Mouse (Mus musculus): ENCODE results near the gene Neurl2.
"Not testable (repeated sequence)": the region's sequence is repeated elsewhere in the genome, so short reads cannot be mapped to it uniquely, and the experiment has no call there.

The Neurl2 gene

DNA sequence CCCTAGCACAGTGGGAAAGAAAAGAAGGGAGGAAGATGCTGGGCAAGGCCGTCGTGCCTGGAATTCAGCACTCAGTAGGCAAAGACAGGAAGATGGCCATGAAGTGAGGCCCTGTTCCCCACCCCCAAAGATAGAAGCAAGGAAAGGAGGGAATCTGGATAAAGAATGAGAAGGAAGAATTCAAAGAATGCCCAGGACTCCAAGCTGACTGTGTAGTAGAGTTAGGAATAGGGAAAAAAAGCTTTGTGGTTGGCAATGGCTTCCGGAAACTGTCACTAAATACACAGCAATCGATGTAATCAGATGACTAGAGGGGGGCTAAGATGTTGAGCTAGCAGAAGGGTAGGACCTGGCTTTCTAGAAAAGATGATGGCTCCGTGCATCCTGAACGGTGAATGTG, 16.1 kb downstream of the Neurl2 start:
- DNase-seq (ENCODE audit: extremely low spot score): no peak

DNA sequence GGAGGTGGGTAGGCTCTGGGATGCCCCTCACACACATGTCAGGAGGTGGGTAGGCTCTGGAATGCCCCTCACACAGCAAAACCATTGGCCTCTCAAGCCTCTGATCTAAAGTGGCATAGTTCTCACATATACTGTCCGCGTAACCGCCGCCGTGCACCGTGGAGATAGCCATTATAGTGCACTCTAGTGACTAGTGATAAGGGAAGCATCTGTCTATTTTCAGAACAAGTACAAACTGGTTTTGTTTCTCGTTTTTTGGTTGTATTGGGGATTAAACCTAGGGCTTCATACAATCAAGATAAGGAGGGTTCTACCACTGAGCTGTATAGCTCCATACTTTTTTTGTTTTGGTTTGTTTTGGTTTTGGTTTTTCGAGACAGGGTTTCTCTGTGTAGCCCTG, 17.4 kb downstream of the Neurl2 start:
- DNase-seq (ENCODE audit: extremely low spot score): no peak

DNA sequence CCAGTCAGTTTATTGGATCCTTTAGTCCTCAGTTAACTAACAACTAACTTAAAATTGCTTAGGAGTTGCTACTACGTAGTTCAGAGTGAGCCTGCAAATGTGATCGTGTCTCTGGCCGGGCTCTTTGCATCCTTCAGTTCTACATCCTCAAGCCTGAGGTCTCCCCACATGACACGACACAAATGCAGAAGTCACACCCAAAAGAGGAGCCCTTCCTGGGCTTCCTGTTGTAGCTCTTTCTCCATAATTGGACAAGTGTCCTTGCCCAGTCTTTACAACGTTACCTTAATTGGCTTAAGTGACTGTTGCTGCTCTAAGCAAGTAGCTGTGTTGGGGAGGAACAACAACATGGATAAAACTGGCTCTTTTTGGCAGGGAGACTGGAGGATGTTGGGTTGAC, 17.9 kb downstream of the Neurl2 start:
- no peak for DNase-seq (ENCODE audit: extremely low spot score)

DNA sequence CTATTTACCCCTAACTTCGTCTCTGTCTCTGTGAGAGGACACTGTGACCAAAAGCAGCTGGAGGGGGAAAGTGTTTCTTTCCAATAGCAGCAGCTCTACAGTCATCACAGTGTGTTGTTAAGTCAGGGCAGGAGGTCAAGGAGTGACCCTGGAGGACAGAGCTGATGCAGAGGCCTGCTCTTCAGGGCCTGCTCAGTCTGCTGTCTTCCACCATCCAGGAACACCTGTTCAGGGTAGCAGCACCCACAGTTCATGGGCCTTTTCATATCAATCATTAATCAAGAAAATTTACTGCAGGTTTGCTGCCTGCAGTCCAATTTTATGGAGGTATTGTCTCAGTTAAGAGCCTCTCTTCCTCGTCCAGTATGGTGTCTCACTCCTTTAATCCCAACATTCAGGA, 19.7 kb downstream of the Neurl2 start:
- DNase-seq (ENCODE audit: extremely low spot score): no peak

DNA sequence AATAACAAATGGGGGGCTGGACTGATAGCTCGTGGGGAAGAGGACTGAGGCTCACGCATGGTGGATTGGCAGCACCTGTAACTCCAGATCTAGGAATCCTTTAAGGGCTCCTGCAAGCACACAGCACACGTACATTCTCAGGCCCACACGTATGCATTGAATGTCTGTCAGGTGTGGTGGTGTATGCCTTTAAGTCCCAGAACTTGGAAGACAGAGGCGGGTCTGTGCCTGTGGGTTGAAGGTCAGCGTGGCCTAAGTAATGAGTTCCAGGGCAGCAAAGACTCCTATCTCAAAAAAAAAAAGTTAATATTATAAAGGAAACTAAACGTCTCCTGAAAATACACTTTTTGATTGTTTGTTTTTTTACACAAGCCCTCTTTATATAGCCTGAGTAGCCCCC, 26.6 kb downstream of the Neurl2 start:
- DNase-seq (ENCODE audit: extremely low spot score): no peak

DNA sequence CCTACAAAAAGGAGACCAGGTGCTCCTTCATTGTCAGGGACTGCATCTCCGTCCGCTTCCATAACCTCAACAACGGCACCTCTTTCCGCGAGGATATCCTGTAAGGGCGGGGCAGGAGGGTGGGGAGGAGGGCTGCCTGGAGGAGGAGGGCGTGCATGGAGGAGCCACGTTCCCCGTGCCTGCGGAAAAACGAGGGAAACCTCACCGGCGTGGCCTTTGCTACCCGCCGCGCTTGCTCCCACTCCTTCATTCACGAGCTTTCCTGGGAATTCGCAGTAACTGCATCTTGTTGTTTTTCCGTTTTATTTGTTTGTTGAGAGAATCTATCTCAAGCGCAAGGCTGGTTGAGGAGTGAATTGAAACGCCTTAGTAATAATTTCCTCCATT, 27.9 kb downstream of the Neurl2 start:
- no peak for DNase-seq (ENCODE audit: extremely low spot score)

DNA sequence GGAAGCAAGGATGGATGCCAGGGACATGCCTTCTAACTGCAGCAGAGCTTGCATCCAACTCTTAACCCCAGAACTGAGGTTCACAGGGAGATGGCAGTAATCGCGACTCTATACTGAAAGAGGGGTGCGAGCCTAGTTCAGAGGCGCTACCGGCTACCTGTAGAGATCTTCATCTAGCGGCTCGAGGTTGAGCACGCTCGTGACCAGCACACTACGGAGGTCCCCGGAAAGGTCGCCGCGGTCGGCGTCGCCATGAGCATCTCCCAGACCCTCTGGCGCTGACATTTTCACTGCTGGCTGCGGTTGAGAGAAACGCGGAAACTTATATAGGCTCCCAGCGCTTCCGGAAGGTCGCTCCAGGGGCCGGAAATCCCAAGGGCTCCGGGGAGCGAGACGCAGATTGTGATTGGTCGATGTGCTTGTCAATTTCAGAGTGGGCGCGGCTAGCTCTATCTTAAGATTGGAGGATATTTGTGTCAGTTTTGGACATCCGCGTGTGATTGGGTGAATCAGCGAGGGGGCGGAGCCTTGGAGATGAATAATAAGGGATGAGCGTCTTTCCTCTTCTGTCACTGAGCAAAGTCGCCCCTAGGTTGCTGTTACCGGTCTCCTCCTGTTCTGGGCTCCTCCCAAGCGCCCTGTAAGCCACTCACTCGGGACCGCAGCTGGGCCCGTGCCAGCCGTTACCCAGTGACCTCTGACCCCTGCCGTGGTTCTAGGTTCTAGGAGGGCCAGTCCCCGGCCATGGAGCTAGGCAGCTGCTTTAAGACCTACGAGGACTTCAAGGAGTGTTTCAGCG, 28.5 kb downstream of the Neurl2 start, which contains the start of the genes Acot8 and Zswim3:
TSS of gene Acot8 (minus strand) at position 350 of the 799 bp plus-strand sequence.
TSS of gene Zswim3 (plus strand) at position 566 of the 799 bp plus-strand sequence.
- peak; percentile 99 for DNase-seq (ENCODE audit: extremely low spot score)

DNA sequence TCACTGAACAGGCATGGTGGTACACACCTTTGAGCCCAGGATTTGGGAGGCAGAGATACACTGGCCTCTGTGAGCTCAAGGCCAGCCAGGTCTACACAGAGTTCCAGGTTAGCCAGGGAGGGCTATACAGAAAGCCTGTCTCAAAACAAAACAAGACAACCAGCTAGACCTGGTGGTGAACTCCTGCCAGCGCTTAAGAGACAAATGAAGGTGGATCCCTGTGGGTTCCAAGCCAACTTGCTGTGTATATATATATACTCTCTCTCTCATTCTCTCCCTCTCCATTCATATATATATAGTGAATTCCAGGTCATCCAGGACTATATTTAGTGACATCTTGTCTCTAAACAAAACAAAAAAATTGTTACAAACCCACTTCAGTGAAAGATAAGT, 29.3 kb downstream of the Neurl2 start:
- no peak for DNase-seq (ENCODE audit: extremely low spot score)

DNA sequence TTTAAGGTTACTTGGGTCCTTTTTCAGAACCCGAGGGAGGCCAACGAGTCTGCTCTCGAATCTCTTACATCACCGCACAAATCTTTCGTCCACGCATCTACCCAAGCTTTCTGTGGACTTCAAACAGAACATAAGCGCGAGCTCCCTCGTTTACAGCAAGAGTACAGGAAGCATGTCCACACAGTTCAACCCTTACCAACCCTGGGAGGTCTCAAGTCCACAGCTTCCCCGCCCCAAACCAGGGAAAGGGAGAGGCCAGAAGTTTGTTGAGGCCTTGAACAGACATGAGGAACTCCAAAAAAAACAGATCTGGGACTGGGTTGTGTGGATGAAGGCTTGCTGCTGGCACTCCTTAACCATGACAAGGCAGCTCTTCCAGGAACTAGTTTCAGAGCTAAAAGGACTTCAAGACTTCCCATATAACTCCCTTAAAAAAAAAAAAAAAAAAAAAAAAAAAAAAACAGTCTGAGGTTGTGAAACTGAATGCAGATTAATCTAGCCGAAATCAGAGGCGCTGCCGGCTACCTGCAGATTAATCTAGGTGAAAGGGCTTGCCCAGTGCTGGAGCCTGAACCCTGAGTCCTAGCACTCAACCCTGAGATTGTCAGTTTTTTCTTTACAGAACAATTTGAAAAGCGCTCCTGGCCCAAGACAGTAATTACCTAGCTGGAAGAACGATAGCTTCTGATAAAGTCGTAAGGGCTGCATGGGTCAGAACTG, 29.9 kb downstream of the Neurl2 start:
- DNase-seq (ENCODE audit: extremely low spot score): no peak

DNA sequence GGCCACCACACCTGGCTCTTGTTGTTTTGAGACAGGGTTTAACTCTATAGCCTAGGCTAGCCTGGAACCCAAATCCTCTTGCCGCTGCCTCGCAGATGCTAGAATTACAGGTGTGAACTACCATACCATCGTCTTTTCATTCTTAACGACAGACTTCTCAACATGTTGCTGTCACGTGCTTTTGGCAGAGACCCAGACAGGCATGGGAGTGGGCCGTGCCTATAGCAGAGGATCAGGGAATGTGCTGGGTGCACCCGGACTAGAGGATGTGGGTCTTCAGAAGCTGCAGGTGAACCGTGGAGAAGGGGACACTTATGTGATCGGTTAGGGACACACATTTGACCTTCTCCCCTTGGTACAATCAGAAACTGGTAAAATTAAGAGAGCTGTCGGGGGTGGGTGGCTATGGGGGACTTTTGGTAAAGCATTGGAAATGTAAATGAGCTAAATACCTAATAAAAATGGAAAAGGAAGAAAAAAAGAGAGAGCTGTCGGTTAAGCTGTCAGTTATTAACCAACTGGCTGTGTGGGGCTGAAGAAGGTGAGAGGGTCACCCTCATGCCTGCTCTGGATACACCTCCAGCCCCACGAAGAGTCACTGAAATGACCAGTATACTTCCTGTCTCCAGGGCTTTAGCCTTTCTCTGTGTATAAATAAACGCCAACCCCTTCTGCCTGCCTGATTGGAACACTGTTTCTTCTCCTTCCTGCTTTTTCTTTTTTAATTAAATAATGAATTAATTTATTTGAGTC, 32.8 kb downstream of the Neurl2 start:
- DNase-seq (ENCODE audit: extremely low spot score): no peak

DNA sequence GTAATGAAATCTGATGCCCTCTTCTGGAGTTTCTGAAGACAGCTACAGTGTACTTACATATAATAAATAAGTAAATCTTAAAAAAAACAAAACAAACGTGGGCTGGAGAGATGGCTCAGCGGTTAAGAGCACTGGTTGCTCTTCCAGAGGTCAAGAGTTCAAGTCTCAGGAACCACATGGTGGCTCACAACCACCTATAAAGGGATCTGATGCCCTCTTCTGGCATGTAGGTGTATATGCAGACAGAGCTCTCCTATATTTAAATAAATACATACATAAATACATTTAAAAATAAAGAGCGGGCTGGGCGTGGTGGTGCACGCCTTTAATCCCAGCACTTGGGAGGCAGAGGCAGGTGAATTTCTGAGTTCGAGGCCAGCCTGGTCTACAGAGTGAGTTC, 34.7 kb downstream of the Neurl2 start:
- not testable (repeated sequence) for DNase-seq (ENCODE audit: extremely low spot score)

DNA sequence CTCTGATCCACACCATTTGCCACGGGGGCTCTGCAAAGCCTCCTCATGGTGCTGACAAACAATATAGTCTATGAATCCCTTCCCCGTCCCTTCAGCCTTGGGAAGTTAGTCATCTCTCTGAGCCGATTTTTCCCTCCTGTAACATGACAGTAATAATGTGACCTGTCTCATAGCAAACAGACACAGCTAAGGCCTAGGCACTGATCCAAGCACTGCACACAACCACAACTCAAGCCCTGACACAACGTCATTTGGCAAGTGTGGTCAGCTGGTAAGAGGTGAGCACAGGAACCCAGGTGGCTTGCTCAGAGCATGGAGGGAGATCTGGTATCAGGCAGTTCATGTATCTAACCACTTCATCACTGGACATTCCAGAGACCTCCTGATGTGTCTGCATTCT, 37.4 kb downstream of the Neurl2 start:
- DNase-seq (ENCODE audit: extremely low spot score): no peak

DNA sequence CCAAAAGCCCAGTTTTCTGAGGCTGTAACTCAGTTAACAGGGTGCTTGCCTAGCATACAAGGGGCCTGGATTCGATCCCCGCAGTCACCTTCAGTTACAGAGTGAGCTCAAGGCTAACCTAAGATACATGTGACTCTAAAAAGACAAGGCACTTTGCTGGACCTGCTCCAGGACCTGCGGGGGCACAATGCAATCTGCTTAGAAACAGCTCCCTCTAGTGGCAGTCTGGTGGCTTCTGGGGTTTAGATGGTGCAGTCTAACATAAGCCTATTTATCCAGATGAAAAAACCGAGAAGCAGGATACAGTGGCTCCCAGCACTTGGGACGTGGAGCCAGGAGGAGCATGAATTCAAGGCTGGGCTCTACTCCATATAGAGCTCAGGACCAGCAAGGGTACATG, 39.0 kb downstream of the Neurl2 start:
- DNase-seq (ENCODE audit: extremely low spot score): peak; percentile 74

DNA sequence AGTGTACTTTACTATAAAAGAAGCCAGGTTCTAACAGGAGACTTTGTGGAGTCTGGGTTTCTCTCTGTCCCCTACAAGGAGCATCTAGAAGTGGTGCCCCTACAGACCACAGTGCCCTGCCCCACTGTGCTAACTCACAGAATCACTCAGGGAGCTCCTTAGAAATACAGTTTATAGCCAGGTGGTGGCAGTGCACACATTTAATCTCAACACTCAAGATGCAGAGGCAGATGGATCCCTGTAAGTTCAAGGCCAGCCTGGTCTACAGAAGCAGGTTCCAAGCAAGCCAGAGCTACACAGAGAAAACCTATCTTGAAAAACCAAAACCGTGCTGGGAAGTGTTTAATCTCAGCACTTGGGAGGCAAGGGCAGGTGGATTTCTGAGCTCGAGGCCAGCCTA, 39.5 kb downstream of the Neurl2 start:
- DNase-seq (ENCODE audit: extremely low spot score): no peak

DNA sequence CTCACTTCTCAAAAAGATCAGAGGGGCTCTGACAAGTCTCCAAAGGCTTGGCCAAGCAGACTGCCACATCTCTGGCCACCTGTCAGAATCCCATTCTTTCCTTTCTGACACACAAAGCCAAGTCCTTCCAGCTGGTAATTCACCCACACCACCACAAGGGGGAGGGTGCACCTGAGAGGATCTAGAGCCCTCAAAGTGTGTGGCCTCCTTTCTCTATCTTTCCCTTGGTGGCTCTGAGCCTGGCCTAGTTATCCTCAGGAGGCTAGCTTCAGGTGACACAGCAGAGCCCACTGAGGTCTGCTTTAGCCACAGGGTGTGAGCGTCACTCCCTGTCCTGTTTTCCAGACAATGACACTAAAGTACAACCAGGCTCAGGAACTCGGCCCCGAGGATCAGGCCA, 40.0 kb downstream of the Neurl2 start:
- DNase-seq (ENCODE audit: extremely low spot score): peak; percentile 58

DNA sequence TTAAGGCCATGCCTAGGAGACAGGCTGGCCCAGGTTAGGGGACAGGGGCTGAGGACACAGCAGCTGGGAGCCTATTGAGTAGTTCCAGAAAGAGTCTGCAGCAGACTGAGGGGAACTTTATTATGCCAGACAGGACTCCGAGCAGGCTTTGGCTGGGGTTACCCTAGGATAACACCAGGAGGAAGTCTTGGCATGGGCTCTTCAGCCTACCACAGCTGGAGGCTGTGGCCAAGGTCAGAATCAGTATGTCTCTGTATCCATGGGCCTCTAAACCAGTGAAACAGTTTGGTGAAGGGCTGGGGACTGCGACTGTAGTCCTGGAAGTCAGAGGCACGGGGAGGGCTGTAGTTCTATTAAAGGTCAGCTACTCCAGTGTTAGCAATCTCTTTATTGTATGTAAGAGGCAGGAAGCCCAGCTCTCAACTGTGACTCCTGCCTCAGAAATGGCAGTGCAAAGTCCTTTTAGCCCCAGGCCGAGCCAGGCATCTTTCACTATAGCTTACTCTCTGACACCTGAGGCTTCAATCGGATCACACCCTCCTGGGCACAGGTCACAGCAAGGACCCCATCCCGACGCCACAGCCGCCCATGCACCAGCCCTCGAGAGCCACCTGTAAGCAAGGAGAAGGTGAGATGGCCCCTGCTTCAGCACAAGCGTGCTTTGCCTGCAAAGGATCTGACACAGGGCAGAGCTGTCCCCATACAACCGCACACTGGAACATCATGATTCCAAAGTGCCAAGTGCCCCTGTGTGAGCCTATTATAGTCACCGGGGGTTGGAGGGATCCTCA, 40.7 kb downstream of the Neurl2 start:
- DNase-seq (ENCODE audit: extremely low spot score): no peak

DNA sequence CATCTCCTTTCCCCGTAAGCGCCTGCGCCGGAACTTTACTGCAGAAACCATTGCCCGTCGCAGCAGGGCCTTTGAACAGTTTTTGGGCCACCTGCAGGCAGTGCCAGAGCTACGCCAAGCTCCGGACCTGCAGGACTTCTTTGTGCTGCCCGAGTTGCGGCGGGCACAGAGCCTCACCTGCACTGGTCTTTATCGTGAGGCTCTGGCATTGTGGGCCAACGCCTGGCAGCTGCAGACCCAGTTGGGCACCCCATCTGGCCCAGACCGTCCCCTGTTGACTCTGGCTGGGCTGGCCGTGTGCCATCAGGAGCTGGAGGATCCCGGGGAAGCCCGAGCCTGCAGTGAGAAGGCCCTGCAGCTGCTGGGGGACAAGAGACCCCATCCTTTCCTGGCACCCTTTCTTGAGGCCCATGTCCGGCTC, 41.4 kb downstream of the Neurl2 start:
- DNase-seq (ENCODE audit: extremely low spot score): no peak

DNA sequence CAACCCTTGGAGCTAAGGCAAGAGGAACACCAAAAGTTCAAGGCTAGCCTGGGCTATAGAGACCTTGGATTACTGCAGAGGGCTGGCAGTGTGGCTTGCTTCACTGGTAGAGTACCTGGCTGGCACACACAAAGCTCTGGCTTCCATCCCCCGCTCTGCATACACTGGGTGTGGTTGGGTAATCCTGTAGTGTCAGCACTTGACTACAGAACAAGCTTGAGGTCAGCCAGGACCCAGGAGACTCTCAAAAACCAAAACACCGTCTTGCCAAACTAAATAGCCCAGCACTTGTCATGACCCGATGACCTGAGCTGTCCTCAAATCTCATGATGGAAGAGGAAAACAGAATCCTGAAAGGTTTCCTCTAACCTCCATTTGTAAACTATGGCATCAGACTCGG, 42.8 kb downstream of the Neurl2 start:
- DNase-seq (ENCODE audit: extremely low spot score): no peak

DNA sequence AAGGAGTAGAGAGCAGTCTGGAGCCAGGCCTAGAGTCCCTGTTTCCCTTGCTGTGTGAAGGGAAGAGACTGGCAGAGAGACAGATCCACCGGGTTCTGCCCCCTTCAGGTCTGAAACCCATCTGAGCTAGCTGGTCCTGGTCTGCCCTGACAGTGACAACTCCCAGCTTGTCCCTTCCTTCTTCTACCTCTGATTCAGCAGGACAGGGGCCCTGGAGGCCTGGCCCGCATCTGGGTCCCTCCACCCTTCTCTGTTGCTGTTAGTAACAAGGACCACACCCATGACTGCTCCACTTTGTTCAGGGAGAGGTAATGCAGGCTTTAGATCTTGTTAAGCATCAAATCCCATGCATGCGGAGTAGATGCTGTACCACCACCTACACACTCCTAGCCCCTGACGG, 44.8 kb downstream of the Neurl2 start:
- no peak for DNase-seq (ENCODE audit: extremely low spot score)

DNA sequence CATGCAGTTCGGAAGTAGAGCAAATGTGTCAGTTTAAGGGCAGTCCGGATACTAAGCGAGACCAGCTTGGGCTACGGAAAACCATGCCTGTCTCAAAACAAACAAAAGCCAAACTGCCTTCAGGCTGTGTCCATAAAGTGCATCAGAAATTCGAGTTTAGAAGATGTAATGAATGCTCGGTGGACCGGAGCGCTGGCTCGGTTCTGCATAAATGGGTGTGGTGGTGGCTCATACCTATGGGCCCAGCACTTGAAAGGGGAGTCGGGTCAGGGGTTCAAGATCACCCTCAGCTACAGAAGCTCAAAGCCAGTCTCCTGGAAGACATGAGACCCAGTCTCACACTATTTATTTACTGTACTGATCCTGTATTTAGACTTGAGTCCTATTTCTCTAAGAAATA, 45.5 kb downstream of the Neurl2 start:
- no peak for DNase-seq (ENCODE audit: extremely low spot score)

DNA sequence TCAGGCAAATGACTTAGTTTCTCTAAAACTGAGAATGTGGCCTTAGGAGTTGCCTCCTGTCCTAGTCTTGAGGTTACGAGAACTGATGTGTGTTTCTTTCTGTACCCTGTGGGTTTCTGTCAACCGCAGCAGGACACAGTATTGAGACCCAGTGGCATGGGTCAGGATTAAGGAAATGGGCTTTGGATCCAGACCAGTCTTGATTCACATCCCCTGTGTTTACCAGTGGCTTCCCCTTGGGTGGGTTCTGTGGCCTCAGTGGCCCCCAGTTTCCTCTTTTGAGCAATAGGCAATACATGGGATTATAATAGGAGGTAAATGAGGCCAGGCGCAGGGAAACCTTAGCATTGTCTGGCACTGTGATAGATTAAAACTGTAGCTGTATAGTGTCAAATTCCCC, 46.2 kb downstream of the Neurl2 start:
- no peak for DNase-seq (ENCODE audit: extremely low spot score)

DNA sequence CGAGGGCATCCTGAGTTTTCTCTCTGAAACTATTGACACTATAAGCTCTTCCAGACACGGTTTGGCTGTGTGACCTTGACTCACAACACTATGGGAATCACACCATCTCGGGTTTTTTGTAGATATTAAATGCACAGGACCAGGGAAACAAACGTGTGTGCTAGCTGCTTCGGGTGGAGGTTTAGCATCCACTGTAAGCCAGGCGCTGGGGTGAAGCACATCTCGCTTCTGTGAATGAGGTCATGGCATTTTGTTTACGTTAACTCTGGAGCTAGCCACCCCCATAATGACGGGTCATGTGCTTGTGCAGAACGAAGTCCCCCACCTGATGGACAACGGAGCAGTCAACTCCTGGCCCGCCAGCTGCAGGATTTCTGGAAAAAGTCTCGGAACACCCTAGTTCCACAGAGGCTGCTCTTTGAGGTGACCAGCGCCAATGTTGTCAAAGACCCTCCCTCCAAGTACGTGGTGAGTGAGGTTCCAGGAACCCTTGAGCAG, 46.8 kb downstream of the Neurl2 start:
- peak; percentile 38 for DNase-seq (ENCODE audit: extremely low spot score)

Data from embryo, embryonic 9.5 days (tissue).